Comparison of ENCODE assay signal across 34 mouse cellular contexts in the genomic region with DNA sequence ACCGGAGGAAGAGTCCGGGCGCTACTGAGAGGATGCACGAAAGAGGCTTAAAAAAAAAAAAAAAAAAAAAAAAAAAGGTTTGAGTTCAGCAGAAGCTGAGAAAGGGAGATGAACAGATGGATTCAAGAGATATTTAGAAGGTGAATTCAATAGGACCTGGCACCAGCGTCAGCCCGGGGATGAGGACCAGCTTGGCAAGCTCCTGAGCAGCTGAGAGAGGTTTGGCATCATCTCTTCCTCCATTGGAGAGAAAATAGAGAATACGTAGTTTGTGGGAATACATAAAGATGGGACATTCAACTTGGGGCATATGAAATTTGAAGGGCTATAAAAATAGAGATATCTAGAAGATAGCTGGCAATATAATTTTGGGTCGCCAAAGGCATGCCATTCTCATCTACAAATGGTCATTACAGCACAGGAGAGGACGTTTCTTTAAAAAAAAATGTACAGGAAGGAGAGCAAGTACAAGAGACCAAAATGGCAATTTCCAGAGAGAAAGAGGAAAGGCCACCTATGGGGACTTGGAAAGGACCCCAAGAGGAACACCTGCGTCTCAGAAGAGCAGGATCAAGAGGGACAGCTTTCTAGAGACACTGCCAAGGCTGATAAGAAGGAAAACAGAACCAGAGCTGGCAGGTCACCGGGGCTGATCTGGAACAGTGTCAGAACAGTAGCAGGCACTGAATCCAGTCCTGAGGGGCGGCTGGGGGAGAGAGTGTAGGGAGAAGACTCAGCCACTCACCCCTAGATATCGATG. TPM values are rescaled to one million over a fixed set of nuclear protein-coding genes. Genes with fewer than 3 reads are reported as not detected.
DNase-seq lines count a peak whose midpoint lies in the region; ATAC-seq lines count a peak whose summit lies in the region.
"Had no signal": no experiment of that assay in that cellular context is flagged by ENCODE, and none has a peak within 500 bp of the region (broad histone marks: within the 10 kb centered on the region; RNA-seq: fewer than 3 reads in every experiment).

No protein-coding gene starts in this region.

- no peak overlapping the region for H3K9ac ChIP-seq in forebrain, embryonic 14.5 days (ENCODE audit: low read length)
- H3K9ac ChIP-seq in forebrain, embryonic 11.5 days (ENCODE audit: low read length): no peak overlapping the region
- no peak overlapping the region for H3K9ac ChIP-seq in neural tube, embryonic 15.5 days (replicated peaks)
- H3K9ac ChIP-seq: embryonic facial prominence, embryonic 15.5 days; forebrain, embryonic 13.5 days; heart, embryonic 13.5 days; hindbrain, embryonic 15.5 days; kidney, embryonic 15.5 days; limb, embryonic 15.5 days; liver, embryonic 13.5 days; midbrain, embryonic 15.5 days; neural tube, embryonic 12.5 days had no signal

- no peak overlapping the region for H3K27ac ChIP-seq in forebrain, embryonic 14.5 days (ENCODE audit: low read depth, low read length)
- H3K27ac ChIP-seq in forebrain, embryonic 11.5 days (ENCODE audit: low read depth, low read length): no peak overlapping the region
- H3K27ac ChIP-seq in neural tube, embryonic 15.5 days (replicated peaks): no peak overlapping the region
- H3K27ac ChIP-seq: embryonic facial prominence, embryonic 10.5 days; embryonic facial prominence, embryonic 15.5 days; forebrain, embryonic 13.5 days; gastrocnemius, adult 2 months; heart, adult 2 months; heart, embryonic 13.5 days; hindbrain, embryonic 15.5 days; kidney, embryonic 15.5 days; limb, embryonic 10.5 days; limb, embryonic 15.5 days; liver, embryonic 13.5 days; midbrain, embryonic 15.5 days; neural tube, embryonic 12.5 days had no signal

- no peaks in the 10 kb centered on the region for H3K36me3 ChIP-seq in forebrain, embryonic 14.5 days (ENCODE audit: control insufficient read depth, insufficient read depth, low read length)
- H3K36me3 ChIP-seq in forebrain, embryonic 11.5 days (ENCODE audit: control insufficient read depth, insufficient read depth, low read length): no peaks in the 10 kb centered on the region
- no peaks in the 10 kb centered on the region for H3K36me3 ChIP-seq in neural tube, embryonic 15.5 days
- H3K36me3 ChIP-seq: embryonic facial prominence, embryonic 10.5 days; embryonic facial prominence, embryonic 15.5 days; heart, embryonic 13.5 days; hindbrain, embryonic 15.5 days; kidney, embryonic 15.5 days; limb, embryonic 10.5 days; limb, embryonic 15.5 days; liver, embryonic 13.5 days; midbrain, embryonic 15.5 days; neural tube, embryonic 12.5 days had no signal

- peaks cover 20% of the 10 kb centered on the region for H3K4me1 ChIP-seq in forebrain, embryonic 14.5 days (ENCODE audit: control insufficient read depth, insufficient read depth, low read length)
- peaks cover 16% of the 10 kb centered on the region for H3K4me1 ChIP-seq in forebrain, embryonic 11.5 days (replicated peaks; ENCODE audit: control insufficient read depth, insufficient read depth, low read length)
- peaks cover 21% of the 10 kb centered on the region for H3K4me1 ChIP-seq in neural tube, embryonic 15.5 days

- DNase-seq in forebrain, embryonic 14.5 days (ENCODE audit: low spot score): peak; percentile 48
- DNase-seq in forebrain, embryonic 11.5 days (ENCODE audit: low spot score): no peak
- peak; percentile 5 for DNase-seq in neural tube, embryonic 10.5 days (ENCODE audit: extremely low spot score, low spot score)
- peak; percentile 95 for DNase-seq in cerebellum, adult 9-10 months
- DNase-seq in cerebellum, postnatal 36 days: peak; percentile 81 to 89
- DNase-seq in layer of hippocampus, adult 9-11 months: no peak
- no peak for DNase-seq in adrenal gland, postnatal 10 days
- DNase-seq: adrenal gland, postnatal 14 days; gastrocnemius, adult 2 months; gastrocnemius, postnatal 36 days; heart, adult 2 months; heart, postnatal 10 days; kidney, adult 11 months; kidney, postnatal 25 days; liver, embryonic 13.5 days; lung, adult 18-20 months; lung, postnatal 4 days had no signal

- no peak overlapping the region for H3K4me3 ChIP-seq in forebrain, embryonic 14.5 days (ENCODE audit: low read depth, low read length)
- no peak overlapping the region for H3K4me3 ChIP-seq in forebrain, embryonic 11.5 days (ENCODE audit: low read depth, low read length)
- no peak overlapping the region for H3K4me3 ChIP-seq in neural tube, embryonic 15.5 days (replicated peaks)
- H3K4me3 ChIP-seq: embryonic facial prominence, embryonic 10.5 days; embryonic facial prominence, embryonic 15.5 days; forebrain, embryonic 13.5 days; gastrocnemius, adult 2 months; heart, adult 2 months; heart, embryonic 13.5 days; hindbrain, embryonic 15.5 days; kidney, embryonic 15.5 days; limb, embryonic 10.5 days; limb, embryonic 15.5 days; liver, embryonic 13.5 days; megakaryocyte, embryonic 14.5 days; midbrain, embryonic 15.5 days; neural tube, embryonic 12.5 days had no signal

- no peak overlapping the region for H3K4me2 ChIP-seq in forebrain, embryonic 14.5 days (ENCODE audit: low read length)
- H3K4me2 ChIP-seq in forebrain, embryonic 11.5 days (ENCODE audit: low read depth, low read length, severe bottlenecking): no peak overlapping the region
- no peak overlapping the region for H3K4me2 ChIP-seq in neural tube, embryonic 15.5 days
- H3K4me2 ChIP-seq: embryonic facial prominence, embryonic 15.5 days; forebrain, embryonic 13.5 days; heart, embryonic 13.5 days; hindbrain, embryonic 15.5 days; kidney, embryonic 15.5 days; limb, embryonic 15.5 days; liver, embryonic 13.5 days; midbrain, embryonic 15.5 days; neural tube, embryonic 12.5 days had no signal

- peaks cover 45% of the 10 kb centered on the region for H3K27me3 ChIP-seq in forebrain, embryonic 14.5 days (replicated peaks; ENCODE audit: control insufficient read depth, insufficient read depth, low read length)
- peaks cover 29% of the 10 kb centered on the region for H3K27me3 ChIP-seq in forebrain, embryonic 11.5 days (ENCODE audit: control insufficient read depth, insufficient read depth, low read length)
- H3K27me3 ChIP-seq in neural tube, embryonic 15.5 days (replicated peaks): peaks cover 48% of the 10 kb centered on the region

- 63% methylated on average over 13 of the region's 13 CpGs for WGBS in forebrain, embryonic 14.5 days
- WGBS in forebrain, embryonic 11.5 days: 68% methylated on average over 13 of the region's 13 CpGs
- WGBS in neural tube, embryonic 15.5 days: 67% methylated on average over 13 of the region's 13 CpGs

- no peak for ATAC-seq in forebrain, embryonic 14.5 days
- no peak for ATAC-seq in forebrain, embryonic 11.5 days (replicated peaks; ENCODE audit: low FRiP score)
- ATAC-seq in neural tube, embryonic 15.5 days (ENCODE audit: low FRiP score): no peak
- ATAC-seq: forebrain, embryonic 13.5 days; inflammation-experienced regulatory T-cells, adult 6 months; lung, postnatal 0 days; midbrain, embryonic 15.5 days had no signal

- no peaks in the 10 kb centered on the region for H3K9me3 ChIP-seq in forebrain, embryonic 14.5 days (replicated peaks; ENCODE audit: control insufficient read depth, low read length)
- no peaks in the 10 kb centered on the region for H3K9me3 ChIP-seq in forebrain, embryonic 11.5 days (ENCODE audit: control insufficient read depth, low read length)
- H3K9me3 ChIP-seq in neural tube, embryonic 15.5 days (replicated peaks): no peaks in the 10 kb centered on the region
- H3K9me3 ChIP-seq: embryonic facial prominence, embryonic 10.5 days; embryonic facial prominence, embryonic 15.5 days; forebrain, embryonic 13.5 days; heart, embryonic 13.5 days; hindbrain, embryonic 15.5 days; kidney, embryonic 15.5 days; limb, embryonic 10.5 days; limb, embryonic 15.5 days; liver, embryonic 13.5 days; midbrain, embryonic 15.5 days; neural tube, embryonic 12.5 days had no signal

RNA-seq across cellular contexts. Expression of a gene that starts 3.8 kb away (rescaled TPM):
- polyA plus RNA-seq in forebrain, embryonic 14.5 days (2014; fragmentation: Nextera tagmentation; extraction: Ambion mirVana): 0.05 TPM in 1 of 2 replicates, not detected in the other
- 0.16 and 0.63 TPM in 2 replicates for polyA plus RNA-seq in forebrain, embryonic 11.5 days (2014; fragmentation: Nextera tagmentation; extraction: Ambion mirVana)
- polyA plus RNA-seq in neural tube, embryonic 15.5 days (2015; fragmentation: Nextera tagmentation; extraction: Ambion mirVana): 0.34 TPM in 1 of 2 replicates, not detected in the other
- total RNA-seq in adrenal gland, postnatal 10 days (2021): 1 to 10 TPM in 1 of 2 experiments, under 1 TPM in 1; 0.48 to 1.4 TPM
- total RNA-seq: CH12.LX; gastrocnemius, adult 2 months; gastrocnemius, postnatal 36 days; hematopoietic stem cell, adult 5-6 weeks had no signal
- polyA plus RNA-seq: forebrain, embryonic 13.5 days; heart, embryonic 13.5 days; hindbrain, embryonic 15.5 days; inflammation-experienced regulatory T-cells, adult 6 months; neural tube, embryonic 12.5 days; testis, adult 2 months had no signal

RNA-seq across cellular contexts. Expression of a gene that starts 44.6 kb away (rescaled TPM):
- 149 and 167 TPM in 2 replicates for polyA plus RNA-seq in forebrain, embryonic 14.5 days (2014; fragmentation: Nextera tagmentation; extraction: Ambion mirVana)
- 288 and 296 TPM in 2 replicates for polyA plus RNA-seq in forebrain, embryonic 11.5 days (2014; fragmentation: Nextera tagmentation; extraction: Ambion mirVana)
- polyA plus RNA-seq in neural tube, embryonic 15.5 days (2015; fragmentation: Nextera tagmentation; extraction: Ambion mirVana): 134 and 140 TPM in 2 replicates
- 10 to 100 TPM; 67.7 to 77.8 TPM for total RNA-seq in adrenal gland, postnatal 10 days (2021)

Comparison
In these comparisons a context has a peak if more than half of its experiments do, and no peak if none do; other contexts are left out.
1. DNase-seq: peak in forebrain, embryonic 14.5 days (single experiment), neural tube, embryonic 10.5 days (single experiment), cerebellum, adult 9-10 months (single experiment) and cerebellum, postnatal 36 days (2 of 2); none in forebrain, embryonic 11.5 days (single experiment), layer of hippocampus, adult 9-11 months (single experiment) and adrenal gland, postnatal 10 days (single experiment).